Mouse (Mus musculus): ENCODE measurements at regions not wholly inside any gene's neighbourhood (a gene's known extent, or its start where the extent isn't known, plus 50 kb on each side); places are given as distances from the start of the nearest gene placed in this dataset.

DNA sequence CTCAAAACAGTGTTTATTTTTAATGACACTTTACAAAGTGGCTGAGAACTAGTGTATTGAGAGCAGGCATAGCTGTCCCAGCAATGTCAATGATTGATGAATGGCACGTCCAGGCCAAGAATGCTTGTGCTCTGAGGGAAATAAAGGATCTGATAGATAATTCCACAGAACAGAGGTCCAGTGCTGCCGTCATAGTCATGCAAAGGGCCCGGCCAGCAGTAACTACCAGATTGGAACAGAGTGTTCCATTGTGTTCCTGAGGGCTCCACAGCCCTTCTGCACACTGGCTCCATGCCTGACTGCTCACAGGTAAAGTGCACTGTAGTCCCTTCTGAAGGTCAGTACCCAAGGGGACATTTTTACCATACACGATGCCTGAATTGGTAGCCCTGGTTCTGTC is 127.1 kb downstream of the 4933415F23Rik start:
- TF ChIP-seq CTCF (IDR thresholded peaks at IDR 0.05) (no peak), POLR2A (IDR thresholded peaks at IDR 0.05; ENCODE audit: insufficient read depth, low read depth, low read length) (no peak), EP300 (IDR thresholded peaks at IDR 0.05; ENCODE audit: insufficient read depth, low read depth, low read length) (no peak)

Measured in heart, adult 2 months (tissue).